Mouse (Mus musculus): ENCODE results near the gene Ccdc117. TPM values are rescaled to one million over a fixed set of nuclear protein-coding genes. Genes with fewer than 3 reads are reported as not detected.

Ccdc117 gene
- polyA plus RNA-seq, 1 experiment from 2014 or later = 22.1 TPM

GRCm38 (mm10) chr11:5498931-5499661 lies 42.9 kb downstream of the Ccdc117 start:
- Histone ChIP-seq H3K9ac (ENCODE audit: low read depth, low read length) (no peak overlapping the region), H3K36me3 (ENCODE audit: control insufficient read depth, insufficient read depth, low read length) (no peaks in the 10 kb centered on the region), H3K4me2 (ENCODE audit: low read depth, low read length) (no peak overlapping the region), H3K9me3 (ENCODE audit: control insufficient read depth, low read length) (no peaks in the 10 kb centered on the region), H3K27me3 (replicated peaks; ENCODE audit: control insufficient read depth, insufficient read depth, low read length) (no peaks in the 10 kb centered on the region), H3K4me3 (ENCODE audit: low read depth, low read length) (no peak overlapping the region), H3K27ac (replicated peaks; ENCODE audit: low read depth, low read length) (peak overlapping the region; percentile 48), H3K4me1 (ENCODE audit: control insufficient read depth, insufficient read depth, low read length) (no peaks in the 10 kb centered on the region)
- peak; percentile 57 for DNase-seq (ENCODE audit: low spot score)
- 59% methylated on average over 13 of the region's 13 CpGs for whole genome bisulfite sequencing
- ATAC-seq (ENCODE audit: low read depth) = peak; percentile 82; the same call in 1 of the 2 replicates

DNA sequence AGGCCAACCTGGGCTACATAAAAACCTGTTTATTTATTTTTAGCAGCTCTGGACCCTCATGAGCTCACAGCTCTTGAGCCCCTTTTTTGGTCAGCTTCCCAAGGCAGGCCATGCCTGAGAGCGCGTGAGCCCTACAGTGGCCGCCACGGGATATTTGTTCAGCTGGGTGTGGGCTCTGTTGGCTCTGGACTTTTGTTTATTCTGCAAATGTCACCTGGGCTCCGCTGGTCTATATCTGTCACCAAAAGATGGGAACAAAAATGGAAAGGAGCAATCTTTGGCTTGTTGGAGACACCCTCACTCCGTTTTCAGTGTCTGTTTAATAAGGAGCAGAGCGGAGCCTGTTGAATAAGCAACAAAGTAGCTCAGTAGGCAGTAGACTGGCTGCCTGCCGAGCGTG lies 43.6 kb downstream of the Ccdc117 start:
- Histone ChIP-seq H3K9me3 (ENCODE audit: control insufficient read depth, low read length) (no peaks in the 10 kb centered on the region), H3K27ac (replicated peaks; ENCODE audit: low read depth, low read length) (peak overlapping the region; percentile 48), H3K27me3 (replicated peaks; ENCODE audit: control insufficient read depth, insufficient read depth, low read length) (no peaks in the 10 kb centered on the region), H3K9ac (ENCODE audit: low read depth, low read length) (no peak overlapping the region), H3K4me2 (ENCODE audit: low read depth, low read length) (no peak overlapping the region), H3K4me1 (ENCODE audit: control insufficient read depth, insufficient read depth, low read length) (no peaks in the 10 kb centered on the region), H3K36me3 (ENCODE audit: control insufficient read depth, insufficient read depth, low read length) (no peaks in the 10 kb centered on the region), H3K4me3 (ENCODE audit: low read depth, low read length) (no peak overlapping the region)
- WGBS = 72% methylated on average over 9 of the region's 9 CpGs
- no peak for ATAC-seq (ENCODE audit: low read depth)
- no peak for DNase-seq (ENCODE audit: low spot score)

- Histone ChIP-seq H3K9me3 (ENCODE audit: control insufficient read depth, low read length) (no peaks in the 10 kb centered on the region), H3K4me3 (ENCODE audit: low read depth, low read length) (no peak overlapping the region), H3K4me2 (ENCODE audit: low read depth, low read length) (no peak overlapping the region), H3K9ac (ENCODE audit: low read depth, low read length) (no peak overlapping the region), H3K36me3 (ENCODE audit: control insufficient read depth, insufficient read depth, low read length) (no peaks in the 10 kb centered on the region), H3K4me1 (ENCODE audit: control insufficient read depth, insufficient read depth, low read length) (no peaks in the 10 kb centered on the region), H3K27me3 (replicated peaks; ENCODE audit: control insufficient read depth, insufficient read depth, low read length) (no peaks in the 10 kb centered on the region), H3K27ac (replicated peaks; ENCODE audit: low read depth, low read length) (no peak overlapping the region)
- ATAC-seq (ENCODE audit: low read depth) = no peak
- no peak for DNase-seq (ENCODE audit: low spot score)
- WGBS = 96% methylated on average over 13 of the region's 13 CpGs
Measured at GRCm38 (mm10) chr11:5496559-5497248, 45.3 kb downstream of the Ccdc117 start.

DNA sequence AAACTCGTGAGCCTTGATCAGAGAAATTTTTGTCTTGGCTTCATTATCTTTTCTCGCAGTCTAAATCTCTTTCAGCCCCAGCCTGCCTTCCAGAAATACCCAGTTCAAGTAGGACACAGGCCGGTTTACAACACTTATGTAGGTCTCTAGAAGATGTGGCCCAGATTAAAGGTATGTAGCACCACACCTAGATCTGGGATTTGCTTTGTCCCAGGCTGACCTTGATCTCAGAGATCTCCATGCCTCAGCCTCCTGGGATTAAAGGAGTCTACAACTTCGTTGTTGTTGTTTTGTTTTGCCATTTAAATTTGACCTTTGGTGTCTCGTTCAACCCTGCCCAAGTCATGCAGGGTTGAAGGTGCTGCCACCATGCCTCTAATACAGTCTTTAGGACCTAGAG lies 46.1 kb downstream of the Ccdc117 start:
- no peaks in the 10 kb centered on the region for H3K9me3 ChIP-seq (ENCODE audit: control insufficient read depth, low read length)
- ATAC-seq (ENCODE audit: low read depth) (no peak), DNase-seq (ENCODE audit: low spot score) (no peak)
- 81% methylated on average over 5 of the region's 5 CpGs for WGBS
- no peak overlapping the region for H3K4me3 ChIP-seq (ENCODE audit: low read depth, low read length)
- no peak overlapping the region for H3K27ac ChIP-seq (replicated peaks; ENCODE audit: low read depth, low read length)
- no peak overlapping the region for H3K9ac ChIP-seq (ENCODE audit: low read depth, low read length)
- no peaks in the 10 kb centered on the region for H3K27me3 ChIP-seq (replicated peaks; ENCODE audit: control insufficient read depth, insufficient read depth, low read length)
- H3K4me1 ChIP-seq (ENCODE audit: control insufficient read depth, insufficient read depth, low read length) = no peaks in the 10 kb centered on the region
- H3K4me2 ChIP-seq (ENCODE audit: low read depth, low read length) = no peak overlapping the region
- no peaks in the 10 kb centered on the region for H3K36me3 ChIP-seq (ENCODE audit: control insufficient read depth, insufficient read depth, low read length)

DNA sequence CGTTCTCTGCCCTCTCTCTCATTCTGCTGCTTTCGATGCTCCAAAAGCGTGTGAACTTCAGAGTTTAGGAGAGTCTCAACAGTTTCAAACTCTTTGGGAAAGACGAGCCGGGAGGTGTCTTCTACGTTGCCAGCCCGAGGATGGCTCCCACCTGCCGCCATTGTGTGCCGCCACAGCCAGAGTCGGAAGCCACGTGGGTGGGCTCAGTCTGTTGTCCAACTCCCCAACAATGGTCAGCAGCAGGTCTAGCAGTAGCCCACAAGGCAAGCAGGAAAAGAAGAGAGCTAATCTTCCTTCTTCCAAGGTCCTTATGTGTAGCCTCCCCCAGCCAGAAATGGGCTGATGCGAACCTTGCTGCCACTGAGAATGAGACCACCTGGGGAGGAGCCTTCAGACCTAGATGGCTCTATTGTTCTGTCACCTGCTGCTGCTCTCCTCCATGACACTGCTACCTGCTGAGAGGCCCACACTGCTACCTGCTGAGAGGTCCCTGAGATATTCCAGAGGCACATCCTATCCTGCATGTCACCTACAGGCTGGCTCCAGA lies 46.6 kb downstream of the Ccdc117 start:
- Histone ChIP-seq H3K9me3 (ENCODE audit: control insufficient read depth, low read length) (no peaks in the 10 kb centered on the region), H3K9ac (ENCODE audit: low read depth, low read length) (no peak overlapping the region)
- WGBS = 70% methylated on average over 12 of the region's 12 CpGs

GRCm38 (mm10) chr11:5493869-5494268 lies 48.1 kb downstream of the Ccdc117 start:
- WGBS = 33% methylated on average over 2 of the region's 2 CpGs
- no peaks in the 10 kb centered on the region for H3K27me3 ChIP-seq (replicated peaks; ENCODE audit: control insufficient read depth, insufficient read depth, low read length)
- H3K27ac ChIP-seq (replicated peaks; ENCODE audit: low read depth, low read length) = no peak overlapping the region
- H3K4me3 ChIP-seq (ENCODE audit: low read depth, low read length) = no peak overlapping the region
- H3K9me3 ChIP-seq (ENCODE audit: control insufficient read depth, low read length) = no peaks in the 10 kb centered on the region
- no peak overlapping the region for H3K9ac ChIP-seq (ENCODE audit: low read depth, low read length)
- H3K4me2 ChIP-seq (ENCODE audit: low read depth, low read length) = no peak overlapping the region
- H3K36me3 ChIP-seq (ENCODE audit: control insufficient read depth, insufficient read depth, low read length) = no peaks in the 10 kb centered on the region
- DNase-seq (ENCODE audit: low spot score) (no peak), ATAC-seq (ENCODE audit: low read depth) (no peak)
- H3K4me1 ChIP-seq (ENCODE audit: control insufficient read depth, insufficient read depth, low read length) = no peaks in the 10 kb centered on the region

More for the DNA sequence above, 46.6 kb downstream of the Ccdc117 start:
- no peak for DNase-seq (ENCODE audit: low spot score)
- Histone ChIP-seq H3K4me1 (ENCODE audit: control insufficient read depth, insufficient read depth, low read length) (no peaks in the 10 kb centered on the region), H3K27me3 (replicated peaks; ENCODE audit: control insufficient read depth, insufficient read depth, low read length) (no peaks in the 10 kb centered on the region), H3K4me3 (ENCODE audit: low read depth, low read length) (no peak overlapping the region), H3K27ac (replicated peaks; ENCODE audit: low read depth, low read length) (no peak overlapping the region), H3K4me2 (ENCODE audit: low read depth, low read length) (no peak overlapping the region), H3K36me3 (ENCODE audit: control insufficient read depth, insufficient read depth, low read length) (no peaks in the 10 kb centered on the region)
- ATAC-seq (ENCODE audit: low read depth) = no peak

DNA sequence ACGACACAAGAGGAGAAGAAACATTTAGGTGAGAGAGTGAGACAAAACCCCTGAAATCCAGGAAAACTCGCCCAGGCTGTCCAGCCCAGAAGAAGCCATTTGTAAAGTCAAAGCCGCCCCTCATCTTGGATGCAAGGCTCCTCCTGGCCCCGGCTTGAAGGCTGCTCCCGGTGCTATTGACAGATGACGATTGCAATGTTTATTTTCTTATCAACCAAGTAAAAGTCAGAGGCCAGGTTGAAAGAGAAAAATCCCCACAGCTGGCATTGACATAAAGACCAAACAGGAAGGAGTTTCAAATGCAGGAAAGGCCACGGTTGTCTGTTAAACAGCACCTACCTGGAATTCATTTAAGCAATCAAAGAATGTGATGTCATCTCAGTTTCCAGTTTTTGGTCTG lies 50.1 kb downstream of the Ccdc117 start:
- H3K4me3 ChIP-seq (ENCODE audit: low read depth, low read length) = no peak overlapping the region
- no peak overlapping the region for H3K9ac ChIP-seq (ENCODE audit: low read depth, low read length)
- H3K4me1 ChIP-seq (ENCODE audit: control insufficient read depth, insufficient read depth, low read length) = no peaks in the 10 kb centered on the region
- no peak overlapping the region for H3K27ac ChIP-seq (replicated peaks; ENCODE audit: low read depth, low read length)
- no peaks in the 10 kb centered on the region for H3K9me3 ChIP-seq (ENCODE audit: control insufficient read depth, low read length)
- ATAC-seq (ENCODE audit: low read depth) (no peak), DNase-seq (ENCODE audit: low spot score) (no peak)
- H3K4me2 ChIP-seq (ENCODE audit: low read depth, low read length) = no peak overlapping the region
- H3K36me3 ChIP-seq (ENCODE audit: control insufficient read depth, insufficient read depth, low read length) = no peaks in the 10 kb centered on the region
- no peaks in the 10 kb centered on the region for H3K27me3 ChIP-seq (replicated peaks; ENCODE audit: control insufficient read depth, insufficient read depth, low read length)
- WGBS = 40% methylated on average over 7 of the region's 7 CpGs

DNA sequence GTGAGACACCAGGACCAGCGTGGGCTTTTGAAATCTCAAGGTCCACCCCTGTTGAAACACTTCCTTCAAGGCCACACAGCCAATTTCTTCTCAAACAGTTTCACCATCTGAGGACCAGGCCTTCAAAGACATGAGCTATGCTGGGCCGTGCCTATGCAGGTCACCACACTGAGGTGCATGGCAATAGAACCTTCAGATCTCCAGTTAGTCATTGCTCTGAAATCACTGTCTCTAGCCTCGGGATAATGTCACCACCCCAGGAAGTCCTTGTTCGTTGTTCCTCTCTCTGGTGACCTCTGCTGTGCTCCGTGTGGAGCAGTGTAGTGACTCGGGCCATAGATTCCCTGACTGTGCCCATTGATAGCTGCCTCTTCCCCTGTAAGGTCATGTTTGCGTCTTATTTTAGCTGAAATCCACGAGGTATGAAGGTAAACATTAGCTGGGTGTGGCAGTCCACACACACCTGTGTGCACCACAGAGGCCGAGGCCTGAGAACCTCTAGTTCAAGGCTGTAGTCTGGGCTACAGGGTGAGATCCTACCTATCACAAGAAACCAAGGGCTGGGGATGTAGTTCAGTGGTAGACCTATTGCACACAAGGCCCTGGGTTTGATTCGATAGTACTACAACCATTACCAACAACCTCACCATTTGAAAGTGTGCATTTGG lies 50.9 kb downstream of the Ccdc117 start:
- Histone ChIP-seq H3K4me3 (ENCODE audit: low read depth, low read length) (no peak overlapping the region), H3K9me3 (ENCODE audit: control insufficient read depth, low read length) (no peaks in the 10 kb centered on the region), H3K27me3 (replicated peaks; ENCODE audit: control insufficient read depth, insufficient read depth, low read length) (no peaks in the 10 kb centered on the region), H3K36me3 (ENCODE audit: control insufficient read depth, insufficient read depth, low read length) (no peaks in the 10 kb centered on the region), H3K27ac (replicated peaks; ENCODE audit: low read depth, low read length) (no peak overlapping the region), H3K4me1 (ENCODE audit: control insufficient read depth, insufficient read depth, low read length) (no peaks in the 10 kb centered on the region), H3K9ac (ENCODE audit: low read depth, low read length) (no peak overlapping the region), H3K4me2 (ENCODE audit: low read depth, low read length) (no peak overlapping the region)
- no peak for DNase-seq (ENCODE audit: low spot score)
- no peak for ATAC-seq (ENCODE audit: low read depth)
- 73% methylated on average over 10 of the region's 10 CpGs for WGBS
